Mouse (Mus musculus) kidney, adult 2 months (tissue): ENCODE results near the gene Srarp. TPM values are rescaled to one million over a fixed set of nuclear protein-coding genes. Genes with fewer than 3 reads are reported as not detected.
A peak's percentile ranks its signal among the peaks of the same experiment; 100 is the strongest.

Experiments used
- DNase-seq: peaks from one replicate; pipeline ENCODE4 v3.0.0; 2021
- H3K27ac ChIP-seq: fragments of 200-500 bp; 2 replicates; pipeline ENCODE4 v1.5.1; 2012; ENCODE audit warnings: low read depth, low read length, control low read depth, inconsistent platforms; ENCODE audit not compliant: insufficient read depth
- H3K27me3 ChIP-seq: fragments of 200-500 bp; replicated peaks from 2 replicates; pipeline ENCODE4 v1.6.1; 2012; ENCODE audit warnings: mild to moderate bottlenecking, moderate library complexity, low read length, inconsistent platforms; ENCODE audit not compliant: control insufficient read depth, insufficient read depth
- H3K36me3 ChIP-seq: fragments of 200-500 bp; 2 replicates; pipeline ENCODE4 v1.6.1; 2012; ENCODE audit warnings: mild to moderate bottlenecking, moderate library complexity, low read length, inconsistent platforms; ENCODE audit not compliant: control insufficient read depth, insufficient read depth
- H3K4me1 ChIP-seq: fragments of 200-500 bp; 2 replicates; pipeline ENCODE4 v1.6.1; 2011; ENCODE audit warnings: low read length; ENCODE audit not compliant: control insufficient read depth, insufficient read depth
- H3K4me3 ChIP-seq: fragments of 200-500 bp; 2 replicates; pipeline ENCODE4 v1.5.1; 2011; ENCODE audit warnings: mild to moderate bottlenecking, low read depth, low read length, control low read depth; ENCODE audit not compliant: insufficient read depth
- CTCF ChIP-seq: fragments of 200-500 bp; conservative IDR thresholded peaks from 2 replicates; pipeline ENCODE4 v1.5.1; 2011; ENCODE audit warnings: low read depth, mild to moderate bottlenecking, control low read depth, low read length, moderate library complexity, mixed read lengths; ENCODE audit not compliant: insufficient read depth, insufficient read length
- POLR2A ChIP-seq: fragments of 200-500 bp; IDR thresholded peaks from one replicate; pipeline ENCODE4 v1.6.1; 2011; ENCODE audit warnings: low read depth, low read length, control low read depth
- WGBS: fragments of 180-500 bp; shearing (Covaris S2); methylation state at CpG from one replicate; pipeline ENCODE4 v1.1.7; 2018; 5-methylcytosine and 5-hydroxymethylcytosine counted together
- polyA plus RNA-seq: library from polyadenylated mRNA; depleted of rRNA; stranded (reverse); fragments of >200 nt; gene quantifications from 2 replicates; pipeline ENCODE4 v1.2.3, GENCODE M21; 2012

The Srarp gene
- polyA plus RNA-seq, 1 experiment = 0.11 TPM

DNA sequence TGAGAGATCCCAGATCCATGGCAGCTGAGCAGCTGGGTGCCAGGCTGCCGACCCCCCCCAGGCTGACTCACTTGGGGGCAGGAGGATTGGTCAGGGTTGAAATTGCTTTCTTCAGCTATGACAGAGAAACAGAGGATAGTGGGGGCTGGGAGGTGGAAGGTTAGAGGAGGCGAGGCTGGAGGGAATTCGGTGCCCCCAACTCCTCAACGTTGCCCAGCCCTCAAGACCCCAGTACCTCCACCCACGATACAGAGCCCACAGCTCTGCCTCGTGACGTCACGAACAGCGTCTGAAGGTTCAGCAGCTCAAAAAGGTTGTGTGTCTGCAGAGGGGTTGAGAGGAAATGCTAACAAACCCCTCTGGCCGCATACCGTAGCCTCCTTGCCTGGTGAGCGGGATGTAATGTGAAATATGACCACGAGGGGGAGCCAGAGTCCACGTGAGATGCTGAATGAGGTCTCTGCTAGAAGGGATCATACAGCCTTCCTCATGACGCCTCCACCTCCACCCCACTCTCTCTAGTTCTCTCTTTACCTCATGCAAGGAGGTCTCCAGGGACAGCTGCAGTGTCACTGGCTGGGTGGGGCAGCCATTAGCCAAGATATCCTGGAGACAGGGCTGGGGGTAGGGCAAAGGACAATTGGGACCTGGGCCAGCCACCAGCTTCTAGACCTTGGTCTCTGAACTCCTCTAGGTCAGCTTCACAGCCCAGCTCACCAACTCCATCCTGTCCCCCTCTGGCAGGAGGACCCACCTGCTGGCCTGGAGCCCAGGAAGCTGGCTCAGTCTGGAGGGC is 31.2 kb downstream of the Srarp start:
- peak; percentile 87 for DNase-seq

DNA sequence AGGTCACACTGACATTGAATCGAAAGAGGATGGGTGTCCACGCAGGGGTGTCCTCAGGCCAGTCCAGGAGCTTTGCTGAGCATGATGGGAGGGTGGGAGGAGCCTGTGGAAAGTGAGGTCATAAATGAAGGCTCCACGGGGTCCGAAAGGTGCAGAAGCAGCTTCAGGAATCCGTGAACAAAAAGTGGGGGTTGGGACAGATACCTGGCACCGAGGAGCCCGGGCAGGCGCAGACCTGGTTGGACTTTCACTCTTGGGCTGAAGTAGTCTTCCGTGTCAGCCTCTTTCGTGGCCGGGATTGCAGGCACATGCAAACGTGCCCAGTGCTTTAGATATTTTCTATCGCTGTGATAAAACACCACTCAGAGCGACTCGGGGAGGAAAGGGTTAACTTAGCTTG is 35.7 kb downstream of the Srarp start:
- no peaks in the 10 kb centered on the region for H3K27me3 ChIP-seq
- H3K36me3 ChIP-seq = no peaks in the 10 kb centered on the region
- peak overlapping the region; percentile 42; the same call in 1 of the 2 replicates for H3K27ac ChIP-seq
- WGBS = 42% methylated on average over 15 of the region's 15 CpGs
- H3K4me3 ChIP-seq = peak overlapping the region; percentile 7; the same call in 1 of the 2 replicates
- TF ChIP-seq POLR2A = no peak
- no peak for TF ChIP-seq CTCF
- peak; percentile 85 for DNase-seq
- H3K4me1 ChIP-seq = no peaks in the 10 kb centered on the region

More for the DNA sequence above, 31.2 kb downstream of the Srarp start:
- peak; percentile 98 for TF ChIP-seq CTCF
- no peak for TF ChIP-seq POLR2A
- H3K27ac ChIP-seq = no peak overlapping the region
- H3K4me1 ChIP-seq = peaks cover 10% of the 10 kb centered on the region; the same call in 1 of the 2 replicates
- H3K36me3 ChIP-seq = no peaks in the 10 kb centered on the region
- WGBS = 16% methylated on average over 15 of the region's 15 CpGs
- no peak overlapping the region for H3K4me3 ChIP-seq
- no peaks in the 10 kb centered on the region for H3K27me3 ChIP-seq

DNA sequence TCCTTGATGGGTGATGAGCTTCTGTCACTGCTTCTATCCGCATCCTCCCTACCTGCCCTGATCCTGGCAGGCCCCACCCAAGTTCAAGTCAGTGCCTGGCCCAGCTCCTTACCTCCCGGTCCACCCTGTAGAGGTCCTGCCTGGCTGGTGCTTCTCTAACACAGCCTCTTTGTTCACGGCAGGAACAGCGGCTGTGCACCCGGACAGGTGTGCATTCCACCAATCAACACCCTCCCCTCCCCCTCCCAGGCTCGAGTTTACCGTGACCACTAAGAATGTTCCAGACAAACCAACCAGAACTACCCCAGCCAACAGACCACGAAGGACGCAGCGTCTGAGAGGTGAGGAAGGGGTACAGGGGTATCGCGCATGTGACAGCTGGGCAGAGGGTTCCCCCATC is 37.4 kb downstream of the Srarp start, which contains the start of gene Clcnka:
Clcnka (minus strand) TSS at position 180 of the 400 bp plus-strand sequence.
- peak; percentile 75 for DNase-seq
- Histone ChIP-seq H3K36me3 (no peaks in the 10 kb centered on the region), H3K27me3 (no peaks in the 10 kb centered on the region), H3K27ac (peak within 1 kb of the TSS; percentile 66), H3K4me3 (peak within 1 kb of the TSS; percentile 39), H3K4me1 (no peaks in the 10 kb centered on the region; the same call in 1 of the 2 replicates)
- 40% methylated on average over 12 of the region's 12 CpGs for WGBS
- TF ChIP-seq CTCF (no peak), POLR2A (peak; percentile 49)

DNA sequence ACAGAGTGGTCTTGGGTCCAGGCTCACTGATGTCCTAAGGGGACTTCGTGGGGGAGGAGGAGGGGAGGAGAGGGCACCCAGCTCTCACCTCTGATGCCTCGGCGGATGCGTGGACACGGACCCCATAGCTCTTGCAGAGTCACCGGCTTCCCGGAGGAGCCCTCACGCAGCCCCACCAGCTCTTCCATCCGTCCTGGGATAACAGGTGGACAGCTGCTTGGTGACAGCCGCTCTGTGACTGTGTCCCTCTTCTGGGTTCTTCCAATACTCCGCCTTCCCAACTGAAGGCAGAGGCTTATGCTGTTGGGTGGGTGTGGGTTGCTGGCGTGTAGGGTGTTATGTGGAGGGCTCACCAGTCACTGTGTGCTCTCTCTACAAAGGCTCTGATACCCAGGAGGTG is 38.0 kb downstream of the Srarp start:
- Histone ChIP-seq H3K36me3 (no peaks in the 10 kb centered on the region), H3K27me3 (no peaks in the 10 kb centered on the region), H3K4me3 (peak overlapping the region; percentile 39), H3K27ac (peak overlapping the region; percentile 24; the same call in 1 of the 2 replicates), H3K4me1 (no peaks in the 10 kb centered on the region; the same call in 1 of the 2 replicates)
- no peak for TF ChIP-seq POLR2A
- no peak for TF ChIP-seq CTCF
- 68% methylated on average over 12 of the region's 12 CpGs for WGBS
- DNase-seq = no peak

DNA sequence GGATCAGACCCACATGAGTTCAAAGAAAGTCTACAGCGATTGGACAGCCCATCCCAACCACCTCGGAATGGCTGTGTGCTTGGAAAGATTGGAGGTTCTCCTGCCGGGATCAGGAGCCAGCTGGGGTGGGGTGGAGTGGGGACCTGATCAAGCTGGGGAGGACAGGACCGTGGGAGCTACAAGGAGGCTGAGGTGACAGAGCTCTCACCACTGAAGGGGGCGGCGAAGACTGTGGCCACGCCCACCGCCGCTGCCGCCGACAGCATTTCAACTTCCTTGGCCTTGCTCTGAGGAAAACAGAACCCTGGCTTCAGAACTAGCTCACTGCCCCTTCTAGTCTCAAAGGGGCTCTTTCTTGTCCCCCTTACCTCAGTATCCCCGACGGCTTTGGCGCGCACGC is 41.2 kb downstream of the Srarp start:
- Histone ChIP-seq H3K27me3 (no peaks in the 10 kb centered on the region), H3K4me1 (no peaks in the 10 kb centered on the region; the same call in 1 of the 2 replicates), H3K36me3 (no peaks in the 10 kb centered on the region), H3K27ac (peak overlapping the region; percentile 53; the same call in 1 of the 2 replicates), H3K4me3 (peak overlapping the region; percentile 14; the same call in 1 of the 2 replicates)
- WGBS = 24% methylated on average over 16 of the region's 16 CpGs
- TF ChIP-seq CTCF = no peak
- DNase-seq = no peak

DNA sequence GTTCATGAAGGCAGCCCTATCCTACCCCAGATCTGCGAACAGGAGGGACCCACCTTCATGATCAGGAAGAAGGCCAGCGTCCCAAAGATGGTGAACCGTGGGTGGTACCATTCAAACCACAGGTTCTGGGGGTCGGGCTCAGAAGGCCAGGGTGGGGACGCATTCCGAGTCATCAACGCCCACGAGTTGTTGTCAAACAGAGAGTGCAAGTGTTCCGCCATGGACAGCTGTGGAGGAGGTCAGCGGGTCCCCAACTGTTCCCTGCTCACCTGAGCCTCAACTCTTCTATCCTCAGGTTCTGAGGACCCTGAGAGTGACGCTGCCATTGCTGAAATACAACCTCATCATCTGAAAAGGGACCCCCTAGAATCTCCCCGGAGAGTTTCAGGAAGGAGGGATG is 44.6 kb downstream of the Srarp start:
- H3K4me1 ChIP-seq = no peaks in the 10 kb centered on the region; the same call in 1 of the 2 replicates
- WGBS = 82% methylated on average over 12 of the region's 12 CpGs
- TF ChIP-seq CTCF = no peak

DNA sequence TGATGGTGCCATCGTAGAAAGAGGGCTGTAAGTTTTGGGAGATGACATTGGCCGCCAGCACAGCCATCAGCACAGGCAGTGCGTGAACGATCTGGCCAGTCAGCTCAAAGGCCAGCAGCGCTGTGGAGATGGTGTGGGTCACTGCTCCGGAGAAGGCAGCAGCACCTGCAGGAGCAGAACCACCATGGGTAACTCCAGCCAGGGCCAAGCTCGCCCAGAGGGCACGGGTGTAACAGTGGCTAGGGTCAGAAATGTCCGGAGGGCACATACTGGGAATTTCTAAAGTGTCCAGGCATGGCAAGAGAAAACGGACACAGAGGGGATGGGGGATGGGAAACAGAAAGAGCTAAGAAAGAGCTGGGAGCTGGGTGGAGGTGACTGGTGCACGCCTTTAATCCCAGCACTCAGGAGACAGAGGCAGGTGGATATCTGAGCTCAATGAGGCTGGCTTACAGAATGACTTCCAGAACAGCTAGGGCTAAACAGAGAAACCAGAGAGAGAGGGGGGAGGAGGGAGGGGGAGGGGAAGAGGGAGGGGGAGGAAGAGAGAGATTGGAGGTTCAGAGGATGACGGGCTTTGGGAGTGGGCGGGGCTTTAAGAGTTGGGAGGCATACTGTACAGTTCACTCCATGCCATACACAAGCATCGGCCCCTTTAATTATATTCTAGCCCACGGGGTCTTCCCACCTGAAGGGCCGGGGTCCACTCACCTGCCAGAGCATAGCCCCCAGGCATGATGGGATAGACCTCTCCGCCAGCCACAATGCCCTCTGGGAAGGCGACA is 46.3 kb downstream of the Srarp start:
- H3K36me3 ChIP-seq = no peaks in the 10 kb centered on the region
- no peak overlapping the region for H3K27ac ChIP-seq
- 56% methylated on average over 18 of the region's 18 CpGs for WGBS
- no peaks in the 10 kb centered on the region for H3K27me3 ChIP-seq
- peak; percentile 52 for DNase-seq
- H3K4me3 ChIP-seq = no peak overlapping the region
- no peaks in the 10 kb centered on the region; the same call in 1 of the 2 replicates for H3K4me1 ChIP-seq
- no peak for TF ChIP-seq POLR2A
- no peak for TF ChIP-seq CTCF

More for the DNA sequence above, 44.6 kb downstream of the Srarp start:
- Histone ChIP-seq H3K27me3 (no peaks in the 10 kb centered on the region), H3K27ac (no peak overlapping the region), H3K4me3 (no peak overlapping the region), H3K36me3 (no peaks in the 10 kb centered on the region)
- no peak for DNase-seq
